Mouse (Mus musculus): ENCODE data around the gene Ap2m1.

Ap2m1 gene

DNA sequence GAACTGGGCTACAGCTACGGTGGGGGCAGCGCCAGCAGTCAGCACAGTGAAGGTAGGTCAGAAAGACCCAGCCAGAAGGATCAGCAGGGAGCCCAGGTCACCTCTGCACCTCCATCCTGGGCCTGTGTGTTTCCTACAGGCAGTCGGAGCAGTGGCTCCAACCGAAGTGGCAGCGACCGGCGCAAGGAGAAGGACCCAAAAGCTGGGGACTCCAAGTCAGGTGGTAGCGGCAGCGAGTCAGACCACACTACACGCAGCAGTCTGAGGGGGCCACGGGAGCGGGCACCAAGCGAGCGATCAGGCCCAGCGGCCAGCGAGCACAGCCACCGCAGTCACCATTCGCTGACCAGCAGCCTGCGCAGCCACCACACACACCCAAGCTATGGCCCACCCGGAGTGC, 4.3 kb upstream of the Ap2m1 start:
- DNase-seq: no peak

DNA sequence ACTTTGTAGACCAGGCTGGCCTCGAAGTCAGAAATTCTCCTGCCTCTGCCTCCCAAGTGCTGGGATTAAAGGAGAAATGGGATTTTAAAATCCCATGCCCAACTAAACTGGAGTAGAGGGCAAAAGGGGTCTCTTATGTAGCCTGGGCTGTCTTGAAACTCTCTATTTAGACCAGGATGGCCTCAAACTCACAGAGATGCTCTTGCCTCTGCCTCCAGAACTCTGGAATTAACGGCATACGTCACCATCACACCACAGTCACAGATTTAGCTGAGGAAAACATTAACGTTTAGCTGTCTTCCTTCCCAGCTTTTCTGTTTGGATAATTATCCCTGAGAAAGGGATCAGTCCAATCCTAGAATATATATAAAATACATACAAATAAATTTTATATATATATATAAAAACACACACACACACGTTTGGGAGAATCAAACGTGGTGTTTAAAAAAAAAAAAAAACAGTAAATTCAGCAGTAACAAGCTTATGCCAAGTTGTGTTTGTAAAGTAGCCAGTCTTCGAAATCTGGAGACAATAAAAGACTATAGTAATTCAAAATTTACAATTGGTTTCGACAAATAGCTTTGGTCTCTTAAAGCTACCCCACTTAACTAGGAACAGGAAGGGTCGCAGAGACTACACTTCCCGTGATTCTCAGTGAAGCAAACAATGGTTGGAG, 522 bp upstream of the Ap2m1 start:
- DNase-seq: no peak

DNA sequence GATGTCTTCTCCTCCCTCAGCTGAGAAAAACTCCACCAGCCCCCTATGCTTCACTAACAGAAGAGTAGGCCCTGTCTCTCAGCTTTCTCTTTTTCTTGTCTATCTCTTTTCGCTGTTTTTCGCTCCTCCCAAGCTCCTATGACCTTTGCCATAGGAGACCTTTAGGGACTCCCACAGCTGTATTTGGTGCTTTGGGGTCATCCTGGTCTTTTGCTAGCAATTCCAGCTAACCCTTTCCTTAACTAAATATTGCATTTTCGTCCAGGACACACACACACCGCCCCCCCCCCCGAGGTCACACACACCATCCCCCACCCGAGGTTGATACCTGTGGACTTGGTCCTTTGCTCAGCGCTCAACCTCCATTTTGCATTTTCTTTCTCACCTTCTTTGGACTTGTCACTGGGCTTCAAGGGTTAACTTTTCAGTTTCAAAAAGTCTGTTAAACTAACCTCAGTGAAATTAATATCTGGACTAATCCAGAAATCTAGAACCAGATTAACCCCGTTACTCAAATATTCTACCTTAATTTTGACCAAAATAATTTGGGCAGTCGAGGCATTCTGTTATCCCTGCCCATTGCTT, 895 bp downstream of the Ap2m1 start:
- no peak for DNase-seq

DNA sequence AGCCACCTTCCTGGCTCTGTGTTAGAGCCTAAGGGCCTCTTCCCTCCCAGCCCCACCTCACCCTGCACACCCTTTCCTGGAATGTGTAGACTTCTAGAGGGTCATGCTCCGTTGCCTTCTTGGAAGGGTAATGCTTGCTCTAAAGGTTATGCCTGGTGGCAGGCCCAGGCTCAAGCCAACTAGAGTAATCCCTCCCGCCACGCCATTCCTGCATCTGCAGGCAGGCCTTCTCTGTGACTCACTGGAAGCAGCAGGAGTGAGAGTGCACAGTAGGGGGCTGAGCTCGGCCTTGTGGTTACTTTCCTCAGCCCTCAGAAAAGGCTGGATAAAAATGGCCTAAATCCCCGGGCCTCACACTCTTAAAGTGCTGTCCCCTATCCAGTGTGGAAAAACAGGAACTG, 1.8 kb downstream of the Ap2m1 start:
- DNase-seq: peak; percentile 40 to 46

DNA sequence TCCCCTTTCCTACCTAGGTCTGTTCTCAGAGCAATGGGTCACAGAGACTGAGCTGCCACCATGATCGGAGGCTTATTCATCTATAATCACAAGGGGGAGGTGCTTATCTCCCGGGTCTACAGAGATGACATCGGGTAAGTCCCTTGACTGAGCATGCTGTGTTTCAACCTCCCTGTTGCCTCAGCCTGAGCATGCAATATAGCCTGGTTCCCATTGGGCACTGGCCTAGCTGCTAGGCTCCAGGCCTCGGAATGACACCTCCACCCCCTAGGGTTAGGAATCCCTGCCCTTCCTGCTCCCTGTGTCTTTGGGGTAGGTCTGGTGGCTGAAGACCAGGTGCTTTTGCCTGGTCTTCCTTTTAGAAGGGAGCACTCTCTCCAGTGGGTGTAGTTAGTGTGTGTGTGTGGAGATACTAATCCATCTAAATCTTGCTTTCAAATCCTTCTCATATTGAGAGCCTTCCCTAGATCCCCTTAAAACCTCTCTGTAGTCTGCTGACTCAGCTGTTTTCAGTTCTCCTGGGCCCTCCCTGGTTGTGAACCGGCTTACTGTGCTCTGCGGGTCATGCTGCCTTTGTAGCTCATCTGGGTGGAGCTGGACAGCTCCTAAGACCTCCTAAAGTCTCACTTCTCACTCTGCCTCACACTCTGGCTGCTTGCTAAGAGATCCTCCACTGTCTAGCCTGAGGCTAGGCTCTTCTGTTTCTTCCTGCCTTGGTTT, 2.5 kb downstream of the Ap2m1 start:
- no peak for DNase-seq

DNA sequence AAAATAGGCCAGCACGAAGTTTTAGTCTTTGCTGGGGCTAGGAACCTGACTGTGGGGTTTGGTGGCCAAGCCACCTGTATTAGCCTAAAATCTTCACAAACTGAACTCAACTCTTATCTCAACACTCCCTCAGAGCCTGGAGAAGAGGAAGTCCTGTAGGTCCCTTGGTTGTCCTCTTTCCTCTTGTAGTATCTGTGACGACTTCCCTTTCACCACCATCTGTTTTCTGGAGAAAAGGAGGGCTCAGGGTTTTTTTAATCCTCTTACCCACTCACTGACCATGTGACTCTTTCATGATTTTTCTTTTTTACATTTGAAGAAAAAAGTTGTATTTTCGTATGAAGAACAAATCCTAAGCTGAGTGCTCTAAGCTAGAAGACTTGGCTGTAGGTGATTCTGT, 4.4 kb downstream of the Ap2m1 start:
- no peak for DNase-seq

DNA sequence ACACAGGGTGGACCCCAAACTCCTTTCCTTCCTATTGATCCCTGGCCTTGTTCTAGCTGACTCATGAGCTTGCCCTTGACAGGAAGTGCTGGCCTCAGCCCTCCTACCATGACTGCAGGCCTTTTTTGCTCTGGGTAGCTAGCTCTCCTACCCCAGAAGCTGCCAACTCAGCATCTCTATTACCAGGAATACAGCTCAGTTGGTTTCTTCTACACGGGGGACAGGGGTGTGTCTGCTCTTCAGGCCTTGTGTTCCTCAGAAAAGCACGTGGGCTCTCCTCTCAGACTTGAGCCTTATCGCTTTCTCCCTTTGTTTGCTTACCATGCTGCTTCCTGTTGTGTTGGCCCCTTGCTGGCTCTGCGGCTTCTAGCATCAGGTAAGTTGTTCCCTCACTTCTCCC, 5.2 kb downstream of the Ap2m1 start:
- no peak for DNase-seq

DNA sequence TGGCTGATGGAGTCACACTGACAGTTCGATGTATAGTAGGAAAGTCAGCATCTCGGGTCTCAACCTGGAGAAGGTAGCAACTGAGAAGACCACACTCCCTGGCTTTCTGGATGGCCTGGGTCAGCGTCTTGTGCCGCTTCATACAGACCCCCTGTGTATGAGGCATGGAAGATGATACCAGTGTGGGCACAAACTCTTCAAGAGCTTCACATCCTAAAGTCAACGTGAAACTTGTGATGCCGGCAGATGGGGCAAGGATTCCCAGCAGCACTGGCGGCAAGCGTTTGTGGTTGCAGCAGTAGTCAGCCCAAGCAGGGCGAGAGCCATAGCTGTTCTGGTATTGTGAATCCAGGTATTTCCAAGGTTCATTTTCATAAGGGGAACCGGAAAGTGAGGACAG, 10.4 kb downstream of the Ap2m1 start:
- DNase-seq: no peak

DNA sequence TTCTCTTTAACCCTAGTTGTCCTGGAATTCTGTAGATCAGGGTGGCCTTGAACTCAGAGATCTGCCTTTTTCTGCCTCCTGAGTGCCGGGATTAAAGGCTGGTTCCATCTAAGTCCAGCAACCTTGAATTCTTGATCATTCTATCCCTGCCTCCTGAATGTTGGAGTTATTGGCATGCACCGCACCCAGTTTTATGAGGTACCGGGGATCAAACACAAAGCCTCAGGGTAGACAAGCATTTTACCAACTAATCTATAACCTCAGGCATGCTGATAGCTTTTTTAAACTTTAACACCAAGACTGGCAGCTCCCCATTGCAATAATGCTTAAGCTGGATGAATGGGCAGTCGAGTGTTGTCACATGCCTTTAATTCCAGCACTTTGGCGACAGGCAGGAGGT, 12.1 kb downstream of the Ap2m1 start:
- no peak for DNase-seq

DNA sequence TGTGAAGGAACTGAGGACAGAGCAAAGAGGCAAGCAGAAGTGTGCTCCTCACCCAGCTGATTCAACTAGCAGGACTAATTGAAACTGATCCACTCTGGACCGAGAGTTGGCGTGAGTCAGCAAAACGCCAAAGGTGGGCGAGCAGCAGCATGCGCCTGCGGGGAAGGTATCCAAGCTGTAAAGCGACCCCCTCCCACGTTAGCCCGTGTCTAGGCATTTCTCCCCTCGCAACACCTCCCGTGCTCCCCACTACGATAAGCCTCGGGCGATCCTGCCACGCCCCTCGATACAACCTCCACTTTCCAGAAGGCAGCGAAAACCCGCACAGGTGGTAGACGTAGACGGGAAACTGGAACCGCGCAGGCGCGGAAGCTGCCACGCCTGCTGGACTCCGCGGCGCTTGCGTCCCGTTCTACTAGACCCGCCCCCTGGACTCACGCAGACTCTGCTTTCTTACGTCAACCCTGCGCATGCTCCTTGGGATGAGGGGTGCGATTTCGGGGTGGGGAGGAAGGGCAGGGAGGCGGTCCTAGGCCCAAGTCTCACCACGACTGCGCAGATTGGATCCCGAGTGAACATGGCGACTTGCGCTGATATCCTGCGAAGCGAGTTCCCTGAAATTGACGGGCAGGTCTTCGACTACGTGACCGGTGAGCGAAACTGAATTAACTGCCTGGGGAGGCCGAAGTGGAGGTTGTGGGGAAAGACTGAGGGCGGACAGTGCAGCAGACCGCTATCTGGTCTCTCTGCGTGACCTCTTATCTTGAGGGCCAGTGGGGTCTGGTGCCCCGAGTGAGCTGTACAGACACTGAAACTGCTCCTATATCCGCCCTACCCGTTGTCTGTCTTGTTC, 13.0 kb downstream of the Ap2m1 start, which contains the start of gene Abcf3:
Gene Abcf3, plus strand, starts transcription at position 482 of the 853 bp plus-strand sequence.
- DNase-seq: peak; percentile 96 to 98

DNA sequence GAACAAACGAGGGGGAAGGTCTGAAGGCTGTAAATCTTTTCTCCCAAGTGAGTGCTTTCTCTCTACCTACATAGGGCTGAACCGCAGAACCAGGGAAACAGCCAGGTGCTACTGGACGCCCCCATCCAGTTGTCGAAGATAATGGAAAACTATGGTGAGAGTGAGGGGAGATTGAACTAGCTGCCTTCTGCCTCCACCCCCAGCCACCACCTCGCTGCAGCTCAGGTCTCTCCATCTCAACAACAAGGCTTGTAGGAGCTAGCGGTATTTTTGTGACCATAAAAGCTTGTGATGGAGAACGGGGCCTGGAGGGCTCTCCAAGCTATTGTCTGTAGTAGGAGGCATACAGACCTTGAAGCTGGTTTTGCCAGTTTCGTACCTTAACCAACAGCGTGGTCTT, 13.9 kb downstream of the Ap2m1 start:
- no peak for DNase-seq

DNA sequence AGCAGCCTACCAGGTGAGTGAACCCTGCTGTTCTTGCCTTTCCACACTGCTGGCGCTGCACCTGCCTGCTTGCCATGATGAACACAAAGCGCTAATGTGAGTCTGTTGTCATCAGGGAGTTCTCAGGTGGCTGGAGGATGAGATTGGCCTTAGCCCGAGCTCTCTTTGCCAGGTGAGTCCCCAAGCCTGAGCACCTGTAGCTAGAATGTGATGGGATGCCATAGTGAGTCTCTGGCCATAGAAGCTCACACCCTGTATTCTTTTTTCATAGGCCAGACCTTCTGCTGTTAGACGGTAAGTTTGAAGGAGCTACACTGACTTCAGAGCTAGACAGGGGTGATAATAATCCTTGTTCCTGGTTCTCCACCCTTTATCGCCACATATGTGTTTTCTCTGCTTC, 16.4 kb downstream of the Ap2m1 start:
- no peak for DNase-seq

DNA sequence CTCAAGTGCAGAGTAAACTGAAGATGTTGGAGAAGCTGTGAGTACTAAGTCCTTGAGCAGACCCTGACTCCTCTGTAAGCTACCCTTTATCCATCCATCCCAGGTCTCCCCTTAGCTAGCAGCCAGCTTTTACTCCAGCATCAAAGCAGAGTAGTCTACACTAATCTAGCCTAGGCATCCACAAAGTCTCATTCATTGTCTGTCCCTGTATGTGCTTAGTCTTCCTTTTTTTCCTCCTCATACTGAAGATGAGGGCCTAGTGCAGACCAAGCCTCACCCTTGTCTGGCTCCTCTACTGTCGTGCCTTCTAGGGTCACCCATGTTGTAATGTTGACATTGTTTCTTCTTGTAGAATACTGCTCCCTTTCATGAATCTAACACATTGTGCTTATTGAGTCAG, 17.3 kb downstream of the Ap2m1 start:
- no peak for DNase-seq

DNA sequence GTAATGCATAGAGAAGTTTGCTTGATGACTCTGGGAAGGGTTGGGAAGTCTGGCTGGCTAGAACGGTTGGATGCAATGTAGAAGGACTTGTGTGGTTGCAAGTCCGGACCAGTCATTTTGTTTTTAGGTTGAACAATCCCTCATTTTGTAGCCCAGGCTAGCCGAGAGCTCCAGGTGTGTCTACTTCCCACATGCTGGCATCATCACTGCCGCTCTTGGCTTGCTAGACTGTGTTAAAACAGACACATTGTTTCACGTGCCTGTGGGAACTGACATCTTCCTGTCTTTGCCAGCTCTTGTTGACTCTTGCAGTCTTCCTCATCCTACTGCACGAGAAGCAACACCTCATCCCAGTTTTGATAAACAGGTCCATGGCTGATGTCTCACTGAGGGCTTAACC, 19.7 kb downstream of the Ap2m1 start:
- DNase-seq: no peak

DNA sequence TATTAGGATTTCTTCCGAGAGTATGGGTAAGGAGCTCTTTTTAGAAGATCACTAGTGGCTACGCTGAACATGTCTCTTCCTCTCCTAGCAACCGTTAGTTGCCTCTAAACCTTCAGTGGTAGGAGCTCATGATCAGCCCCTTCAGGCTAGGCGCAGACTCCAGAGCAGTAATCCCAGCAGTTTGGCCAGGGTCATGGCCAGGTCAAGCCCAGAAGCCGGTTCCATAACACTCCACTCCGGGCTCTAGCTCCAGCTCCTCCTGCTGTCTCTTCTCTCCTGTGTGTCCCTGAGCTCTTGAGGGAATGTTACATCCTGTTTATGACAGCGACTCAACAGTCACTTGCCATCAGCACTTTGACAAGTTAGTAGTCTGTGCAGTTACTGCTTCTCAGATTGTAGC, 22.1 kb downstream of the Ap2m1 start:
- no peak for DNase-seq

DNA sequence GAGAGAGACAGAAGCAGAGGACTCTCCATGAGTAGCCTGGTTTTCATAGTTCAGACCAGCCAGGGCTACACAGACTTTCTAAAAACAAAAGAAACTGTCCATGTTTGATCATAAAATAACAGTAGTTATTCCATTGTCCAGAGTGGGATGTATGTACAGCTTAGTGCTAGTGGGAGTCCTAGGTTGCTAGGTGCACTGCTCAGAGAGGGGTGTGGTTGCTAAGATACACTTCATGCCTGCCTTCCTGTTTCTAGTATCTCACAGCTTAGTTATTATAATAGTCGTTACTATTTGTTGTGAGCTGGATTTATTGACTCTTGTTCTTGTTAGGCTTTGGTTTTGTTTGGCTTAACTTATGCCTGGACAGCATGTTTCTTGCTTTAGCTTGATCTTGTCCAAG, 29.8 kb downstream of the Ap2m1 start:
- no peak for DNase-seq

DNA sequence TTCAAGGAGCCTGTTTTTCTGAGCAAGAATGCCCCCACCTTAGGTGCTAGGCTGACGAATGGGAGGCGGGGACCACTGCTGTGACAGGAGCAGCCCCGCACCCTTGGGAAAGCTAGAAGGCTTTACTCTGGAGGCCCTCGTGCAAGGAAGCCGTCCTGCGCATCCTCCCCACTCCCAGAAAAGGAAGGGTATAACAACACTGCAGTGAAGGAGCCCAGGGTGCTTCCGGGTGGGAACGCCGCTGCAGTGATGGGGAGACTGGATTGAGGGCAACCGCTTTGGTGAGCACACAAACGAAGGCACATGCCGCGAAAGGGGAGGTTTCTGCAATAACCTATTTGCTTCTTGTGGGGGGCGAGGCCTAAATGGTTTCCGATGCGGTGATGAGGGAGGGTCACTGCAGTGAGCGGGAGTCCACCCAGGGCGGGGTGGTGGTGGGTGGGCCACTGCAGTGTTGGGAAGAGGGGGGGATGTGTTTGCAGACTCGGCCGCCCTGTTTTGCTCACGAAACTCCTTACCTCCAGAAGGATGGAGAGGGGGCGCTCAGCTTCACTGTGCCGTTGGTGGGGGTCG, 54.2 kb downstream of the Ap2m1 start, which contains the start of gene Vwa5b2:
Gene Vwa5b2, plus strand, starts transcription at position 106 of the 573 bp plus-strand sequence.
- DNase-seq: peak in 1 of 2 experiments; percentile 28

DNA sequence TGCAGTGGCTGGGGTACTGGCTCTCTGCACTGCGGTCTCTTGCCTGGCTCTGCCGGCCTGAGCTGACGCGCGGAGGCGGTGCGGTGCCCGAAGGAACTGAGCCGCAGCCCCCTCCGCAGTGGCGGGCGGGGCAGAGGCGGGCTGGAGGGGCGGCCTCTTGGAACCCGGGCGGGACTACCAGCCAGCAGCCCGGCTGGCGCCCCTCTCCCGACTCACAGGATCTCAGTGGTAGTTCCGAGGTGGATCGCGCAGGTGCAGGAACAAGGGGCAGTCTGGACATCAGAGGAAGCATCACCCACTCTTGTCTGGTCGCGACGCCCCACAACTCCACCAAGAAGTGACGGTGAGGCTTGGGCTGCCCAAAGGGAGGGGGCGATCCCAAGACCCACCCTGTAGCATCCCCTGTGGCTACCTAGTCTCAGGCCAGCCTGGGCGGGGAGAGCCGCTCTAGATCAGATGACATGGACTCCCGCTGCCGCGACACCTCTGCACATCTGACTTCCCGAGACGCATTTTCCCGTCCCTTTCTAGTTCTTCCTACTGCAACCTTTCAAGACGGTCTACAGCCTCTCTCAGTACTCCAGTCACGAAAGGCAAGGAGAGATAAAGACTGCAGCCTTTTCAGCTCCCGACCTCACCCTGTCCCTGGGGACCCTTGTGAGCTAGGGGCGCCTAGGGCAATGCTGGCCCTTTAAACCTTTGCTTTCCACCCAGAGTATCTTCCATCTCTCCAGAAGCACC, 54.8 kb downstream of the Ap2m1 start:
- DNase-seq: peak; percentile 43 to 61

DNA sequence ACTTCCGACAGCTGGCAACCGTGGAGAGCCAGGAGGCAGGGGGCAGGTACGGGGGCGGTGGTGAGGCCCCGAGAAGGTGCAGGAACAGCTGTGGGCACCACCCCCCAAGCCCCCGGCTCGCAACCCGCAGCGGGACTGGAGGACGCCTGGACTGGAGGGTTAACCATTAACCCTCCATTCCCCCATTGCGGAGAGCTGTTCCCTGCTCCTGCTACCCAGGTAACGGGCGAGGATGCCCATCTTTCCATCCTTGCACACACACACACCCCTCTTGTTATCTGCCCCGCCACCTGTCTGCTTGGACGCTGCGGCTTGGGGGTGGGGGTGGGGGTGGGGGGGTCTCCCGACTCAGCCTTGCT, 55.4 kb downstream of the Ap2m1 start:
- no peak for DNase-seq

DNA sequence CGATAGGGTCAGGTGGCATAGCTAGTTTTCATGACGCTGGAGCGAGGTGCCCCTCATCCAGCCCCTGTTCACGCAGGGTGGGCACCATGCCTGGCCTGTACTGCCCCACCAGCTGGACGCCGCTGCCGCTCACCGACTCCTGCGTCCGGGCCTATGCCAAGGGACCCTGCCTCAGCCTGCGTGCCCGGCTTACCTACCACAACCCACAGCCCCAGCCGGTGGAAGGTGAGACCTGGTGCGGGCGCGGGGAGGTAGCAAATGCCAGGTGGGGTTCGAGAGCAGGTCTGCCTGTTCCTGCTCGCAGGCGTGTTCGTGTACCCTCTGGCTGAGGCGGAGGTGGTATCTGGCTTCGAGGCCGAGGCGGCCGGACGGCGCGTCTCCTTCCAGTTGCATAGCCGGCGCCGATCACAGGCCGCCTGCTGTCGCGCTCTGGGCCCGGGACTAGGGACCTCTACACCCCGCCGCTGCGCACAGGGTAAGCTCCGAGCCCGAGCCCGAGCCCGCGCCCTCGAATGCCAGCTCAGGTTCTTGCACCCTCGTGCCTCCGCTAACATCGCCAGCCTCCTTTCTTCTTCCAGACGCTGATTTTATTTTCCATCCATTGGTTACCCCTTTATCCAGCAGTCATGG, 55.9 kb downstream of the Ap2m1 start:
- DNase-seq: no peak
